Mouse (Mus musculus): ENCODE measurements around the gene Ankrd26.

DNA sequence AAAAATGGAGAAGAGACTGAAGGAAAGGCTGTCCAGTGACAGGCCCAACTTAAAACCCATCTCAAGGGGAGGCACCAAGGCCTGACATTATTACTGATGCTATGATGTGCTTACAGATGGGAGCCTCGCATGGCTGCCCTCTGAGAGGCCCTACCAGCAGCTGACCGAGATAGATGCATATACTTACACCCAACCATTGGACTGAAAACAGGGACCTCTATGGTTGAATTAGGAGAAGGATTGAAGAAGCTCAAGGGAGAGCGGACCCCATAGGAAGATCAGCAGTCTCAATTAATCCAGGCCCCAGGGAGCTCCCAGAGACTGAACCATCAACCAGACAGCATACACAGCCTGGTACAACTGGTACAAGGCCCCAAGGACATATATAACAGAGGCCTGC lies 5.8 kb upstream of the Ankrd26 start:
- TF ChIP-seq GATA1 (IDR thresholded peaks at IDR 0.05; ENCODE audit: low read length) = no peak
- no peak for TF ChIP-seq TAL1 (IDR thresholded peaks at IDR 0.05; ENCODE audit: low read length)
